Mouse (Mus musculus) stomach, postnatal 0 days (tissue): ENCODE measurements around the gene Slc24a3.

Experiments used
- CTCF ChIP-seq: IDR thresholded peaks from 2 replicates; pipeline ENCODE4 v1.5.1; 2016; ENCODE audit warnings: antibody characterized with exemption, low read depth, mild to moderate bottlenecking, moderate library complexity
- EP300 ChIP-seq: optimal IDR thresholded peaks from 2 replicates; pipeline ENCODE3; 2016; ENCODE audit warnings: antibody characterized with exemption

GRCm38 (mm10) chr2:145421889-145422212 lies 254.3 kb downstream of the Slc24a3 start:
- no peak for TF ChIP-seq EP300
- no peak for TF ChIP-seq CTCF
